Mouse (Mus musculus) liver, adult 2 months (tissue): ENCODE measurements at regions not wholly inside any gene's neighbourhood (a gene's known extent, or its start where the extent isn't known, plus 50 kb on each side); places are given as distances from the start of the nearest gene placed in this dataset.

Source experiments
- CTCF ChIP-seq: fragments of 200-500 bp; IDR thresholded peaks from 2 replicates; pipeline ENCODE4 v1.5.1; 2011; ENCODE audit warnings: low read depth, low read length, control low read depth
- POLR2A ChIP-seq: fragments of 200-500 bp; IDR thresholded peaks from 2 replicates; pipeline ENCODE4 v1.6.1; 2011; ENCODE audit warnings: low read length, control low read depth; ENCODE audit not compliant: insufficient read depth; ENCODE audit errors: extremely low read depth

DNA sequence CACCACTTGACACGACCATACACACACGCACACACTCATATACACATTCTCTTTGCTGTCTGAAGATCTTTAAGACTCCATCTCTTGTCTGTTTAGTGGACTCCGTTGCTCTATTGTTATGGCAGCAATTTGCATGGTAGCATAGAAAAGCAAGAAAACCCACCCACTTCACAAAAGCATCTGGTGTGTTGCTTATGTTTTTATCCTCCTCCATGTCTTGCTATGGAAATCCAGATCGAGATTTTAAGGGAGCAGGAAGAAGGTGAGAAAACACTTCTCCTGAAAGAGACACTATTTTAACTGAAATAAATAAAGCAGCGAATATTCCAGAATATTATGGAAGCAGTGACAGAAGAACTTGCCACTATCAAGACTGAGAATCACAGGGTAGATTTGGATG, 207.5 kb upstream of the Stac start:
- no peak for TF ChIP-seq CTCF
- TF ChIP-seq POLR2A, result no peak
